Mouse (Mus musculus) right cerebral cortex, postnatal 4 days (tissue): Measurements from ENCODE around the gene Arl16.
A peak's percentile ranks its signal among the peaks of the same experiment; 100 is the strongest.

ENCODE experiments used
- DNase-seq: peaks from one replicate; pipeline ENCODE4 v3.0.0-alpha.2; 2022

Gene Arl16

GRCm38 (mm10) chr11:120491317-120492023 is 24.1 kb upstream of the Arl16 start, which contains the start of gene Slc25a10:
Gene Slc25a10 (plus strand): TSS chr11:120491840.
- DNase-seq: peak; percentile 80

- DNase-seq: no peak
Observed at GRCm38 (mm10) chr11:120490291-120491046, 23.1 kb upstream of the Arl16 start.

GRCm38 (mm10) chr11:120489054-120489761 is 21.8 kb upstream of the Arl16 start:
- no peak for DNase-seq

GRCm38 (mm10) chr11:120488516-120488915 is 21.1 kb upstream of the Arl16 start:
- DNase-seq: no peak

- no peak for DNase-seq
Observed at GRCm38 (mm10) chr11:120485251-120485650, 17.8 kb upstream of the Arl16 start.

- DNase-seq: peak; percentile 88
Observed at GRCm38 (mm10) chr11:120484265-120484981, 17.0 kb upstream of the Arl16 start, which contains the start of gene Mrpl12. Gene Mrpl12 (plus strand): TSS chr11:120484613.

- DNase-seq: no peak
Observed at GRCm38 (mm10) chr11:120483448-120483934, 16.1 kb upstream of the Arl16 start.

- no peak for DNase-seq
Observed at GRCm38 (mm10) chr11:120472052-120472451, 4.6 kb upstream of the Arl16 start.

- DNase-seq: no peak
Observed at GRCm38 (mm10) chr11:120467736-120468092, 307 bp upstream of the Arl16 start.

GRCm38 (mm10) chr11:120465521-120465920 is 1.9 kb downstream of the Arl16 start:
- no peak for DNase-seq

GRCm38 (mm10) chr11:120464365-120464764 is 3.0 kb downstream of the Arl16 start:
- no peak for DNase-seq

- no peak for DNase-seq
Observed at GRCm38 (mm10) chr11:120463536-120463935, 3.9 kb downstream of the Arl16 start.

GRCm38 (mm10) chr11:120458847-120459597 is 8.4 kb downstream of the Arl16 start:
- no peak for DNase-seq

- peak; percentile 74 for DNase-seq
Observed at GRCm38 (mm10) chr11:120457772-120458751, 9.3 kb downstream of the Arl16 start, which contains the start of the genes Oxld1 and Ccdc137. Gene Oxld1 (minus strand): TSS chr11:120458068. Gene Ccdc137 (plus strand): TSS chr11:120458115.

- no peak for DNase-seq
Observed at GRCm38 (mm10) chr11:120457370-120457769, 10.0 kb downstream of the Arl16 start.

- no peak for DNase-seq
Observed at GRCm38 (mm10) chr11:120455413-120455812, 12.0 kb downstream of the Arl16 start.

GRCm38 (mm10) chr11:120454965-120455364 is 12.4 kb downstream of the Arl16 start:
- DNase-seq: no peak

GRCm38 (mm10) chr11:120453306-120453705 is 14.1 kb downstream of the Arl16 start, which contains the start of gene Pde6g:
Gene Pde6g (minus strand): TSS chr11:120453500.
- no peak for DNase-seq

GRCm38 (mm10) chr11:120452246-120452645 is 15.2 kb downstream of the Arl16 start:
- DNase-seq: no peak

- no peak for DNase-seq
Observed at GRCm38 (mm10) chr11:120447179-120447578, 20.2 kb downstream of the Arl16 start.
